40 mouse cellular contexts compared by ENCODE assay signal in the genomic region with DNA sequence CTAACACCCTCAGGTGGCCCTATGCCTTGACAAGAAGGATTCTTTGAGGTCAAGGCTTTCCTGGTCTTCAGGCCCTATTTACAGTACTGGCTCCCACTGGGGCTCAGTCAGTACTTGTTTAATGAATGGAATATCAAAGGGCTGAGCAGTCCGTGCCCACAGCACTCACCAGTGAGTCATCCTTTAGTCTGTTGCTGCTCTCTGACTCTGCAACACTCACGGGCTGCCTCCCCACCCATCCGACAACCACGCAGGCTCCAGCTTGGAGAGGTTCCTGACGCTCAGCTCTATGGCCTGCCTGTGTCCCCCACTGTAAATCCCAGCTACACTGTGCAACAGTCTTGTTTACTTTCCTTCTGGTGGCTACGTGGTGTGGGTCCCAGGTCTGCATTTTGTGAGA. TPM values are rescaled to one million over a fixed set of nuclear protein-coding genes. Genes with fewer than 3 reads are reported as not detected.
DNase-seq lines count a peak whose midpoint lies in the region; ATAC-seq and TF ChIP-seq lines count a peak whose summit lies in the region.
"Had no signal": no experiment of that assay in that cellular context is flagged by ENCODE, and none has a peak within 500 bp of the region (broad histone marks: within the 10 kb centered on the region; RNA-seq: fewer than 3 reads in every experiment).

No protein-coding gene starts in this region.

- no peak for ATAC-seq in midbrain, embryonic 13.5 days
- ATAC-seq: forebrain, postnatal 0 days; hindbrain, embryonic 16.5 days; intestine, embryonic 15.5 days had no signal

- no peaks in the 10 kb centered on the region for H3K79me2 ChIP-seq in C2C12 (ENCODE audit: control insufficient read depth, insufficient read depth)

- no peaks in the 10 kb centered on the region for H3K79me3 ChIP-seq in C2C12 (ENCODE audit: low read depth)

- H3K4me3 ChIP-seq in C2C12 (ENCODE audit: insufficient read depth, poor library complexity, severe bottlenecking), result no peak overlapping the region
- no peak overlapping the region for H3K4me3 ChIP-seq in embryonic facial prominence, embryonic 10.5 days
- no peak overlapping the region for H3K4me3 ChIP-seq in midbrain, embryonic 13.5 days (replicated peaks)
- H3K4me3 ChIP-seq: embryonic facial prominence, embryonic 12.5 days; heart, embryonic 10.5 days; heart, embryonic 15.5 days; intestine, embryonic 15.5 days; left cerebral cortex, adult 2 months; limb, embryonic 12.5 days; liver, embryonic 15.5 days; lung, embryonic 15.5 days; megakaryocyte, embryonic 14.5 days; midbrain, embryonic 12.5 days; stomach, embryonic 15.5 days had no signal

- no peak overlapping the region for H3K27ac ChIP-seq in embryonic facial prominence, embryonic 10.5 days (replicated peaks)
- H3K27ac ChIP-seq in midbrain, embryonic 13.5 days, result no peak overlapping the region
- H3K27ac ChIP-seq: embryonic facial prominence, embryonic 12.5 days; heart, embryonic 10.5 days; heart, embryonic 15.5 days; intestine, embryonic 15.5 days; left cerebral cortex, adult 2 months; limb, embryonic 12.5 days; liver, embryonic 15.5 days; midbrain, embryonic 12.5 days had no signal

- no peaks in the 10 kb centered on the region for H3K9me3 ChIP-seq in embryonic facial prominence, embryonic 10.5 days
- H3K9me3 ChIP-seq in midbrain, embryonic 13.5 days, result no peaks in the 10 kb centered on the region
- H3K9me3 ChIP-seq: embryonic facial prominence, embryonic 12.5 days; G1E; heart, embryonic 10.5 days; heart, embryonic 15.5 days; intestine, embryonic 15.5 days; limb, embryonic 12.5 days; liver, embryonic 15.5 days; lung, embryonic 15.5 days; megakaryocyte, embryonic 14.5 days; midbrain, embryonic 12.5 days; stomach, embryonic 15.5 days had no signal

- 77% methylated on average over 6 of the region's 6 CpGs for WGBS in embryonic facial prominence, embryonic 10.5 days
- WGBS in midbrain, embryonic 13.5 days, result 86% methylated on average over 6 of the region's 6 CpGs

- DNase-seq in 3134 (ENCODE audit: extremely low read depth, insufficient read length, low spot score), result peak; percentile 70
- DNase-seq in adrenal gland, adult 8-10 months, result peak; percentile 15
- DNase-seq in brain, adult 2 months (ENCODE audit: low read depth, low spot score), result peak; percentile 44
- no peak for DNase-seq in embryonic facial prominence, embryonic 10.5 days (ENCODE audit: low spot score)
- no peak for DNase-seq in gastrocnemius, adult 18-20 months (ENCODE audit: low spot score)
- DNase-seq in spleen, adult 18-20 months, result no peak
- DNase-seq: cerebellum, adult 11 months; cerebellum, adult 9-10 months; cerebellum, postnatal 36 days; forebrain, postnatal 0 days; gastrocnemius, postnatal 10 days; kidney, adult 8-10 months; kidney, postnatal 14 days; lung, postnatal 4 days; thymus, adult 18-20 months; thymus, postnatal 25 days had no signal

- H3K4me2 ChIP-seq in midbrain, embryonic 13.5 days (replicated peaks), result no peak overlapping the region
- H3K4me2 ChIP-seq: embryonic facial prominence, embryonic 12.5 days; heart, embryonic 15.5 days; intestine, embryonic 15.5 days; limb, embryonic 12.5 days; liver, embryonic 15.5 days; lung, embryonic 15.5 days; midbrain, embryonic 12.5 days; stomach, embryonic 15.5 days had no signal

- no peak overlapping the region for H3ac ChIP-seq in C2C12 (ENCODE audit: control insufficient read depth, insufficient read length, low read depth)

- TF ChIP-seq CTCF in C2C12 (IDR thresholded peaks at IDR 0.05; ENCODE audit: control insufficient read depth, insufficient read depth, insufficient read length), result no peak

- H3K9ac ChIP-seq in midbrain, embryonic 13.5 days (replicated peaks), result no peak overlapping the region
- H3K9ac ChIP-seq: embryonic facial prominence, embryonic 12.5 days; forebrain, postnatal 0 days; heart, embryonic 15.5 days; intestine, embryonic 15.5 days; limb, embryonic 12.5 days; liver, embryonic 15.5 days; lung, embryonic 15.5 days; midbrain, embryonic 12.5 days; stomach, embryonic 15.5 days had no signal

- H3K36me3 ChIP-seq in C2C12 (ENCODE audit: control insufficient read depth, insufficient read depth), result no peaks in the 10 kb centered on the region
- H3K36me3 ChIP-seq in embryonic facial prominence, embryonic 10.5 days (replicated peaks), result no peaks in the 10 kb centered on the region
- H3K36me3 ChIP-seq in midbrain, embryonic 13.5 days, result no peaks in the 10 kb centered on the region
- H3K36me3 ChIP-seq: embryonic facial prominence, embryonic 12.5 days; G1E; heart, embryonic 10.5 days; heart, embryonic 15.5 days; intestine, embryonic 15.5 days; limb, embryonic 12.5 days; liver, embryonic 15.5 days; lung, embryonic 15.5 days; midbrain, embryonic 12.5 days; stomach, embryonic 15.5 days had no signal

- no peaks in the 10 kb centered on the region for H3K27me3 ChIP-seq in C2C12 (ENCODE audit: control insufficient read depth, insufficient read depth, insufficient read length)
- H3K27me3 ChIP-seq in embryonic facial prominence, embryonic 10.5 days (replicated peaks; ENCODE audit: low read depth, poor library complexity, severe bottlenecking), result no peaks in the 10 kb centered on the region
- H3K27me3 ChIP-seq in midbrain, embryonic 13.5 days, result no peaks in the 10 kb centered on the region
- H3K27me3 ChIP-seq: embryonic facial prominence, embryonic 12.5 days; heart, embryonic 15.5 days; intestine, embryonic 15.5 days; limb, embryonic 12.5 days; liver, embryonic 15.5 days; lung, embryonic 15.5 days; midbrain, embryonic 12.5 days; stomach, embryonic 15.5 days had no signal

- peaks cover 7% of the 10 kb centered on the region; the same call in 1 of the 2 replicates for H3K4me1 ChIP-seq in embryonic facial prominence, embryonic 10.5 days
- 0 out of 2 replicates have a peak, but pooled peaks cover 8% of the 10 kb centered on the region for H3K4me1 ChIP-seq in midbrain, embryonic 13.5 days (replicated peaks)
- H3K4me1 ChIP-seq: heart, embryonic 15.5 days; intestine, embryonic 15.5 days; limb, embryonic 12.5 days; liver, embryonic 15.5 days had no signal

TF ChIP-seq in C2C12, 6 proteins besides CTCF, POLR2A, EP300 and RAD21:
- TF ChIP-seq FOSL1 (IDR thresholded peaks at IDR 0.05; ENCODE audit: insufficient read depth, low read length, poor library complexity, severe bottlenecking) (peak; percentile 12), USF1 (IDR thresholded peaks at IDR 0.05; ENCODE audit: low read depth) (no peak), MAX (IDR thresholded peaks at IDR 0.05) (no peak), CEBPB (IDR thresholded peaks at IDR 0.05; ENCODE audit: low read depth) (peak; percentile 18), MYOD1 (IDR thresholded peaks at IDR 0.05; ENCODE audit: control insufficient read depth, insufficient read length, low read depth) (no peak)

RNA-seq across cellular contexts. Expression of a gene that starts 5.0 kb away (rescaled TPM):
- 0.01 TPM for polyA plus RNA-seq in C2C12 (2012; fragmentation: generic; extraction: Trizol)
- total RNA-seq in adrenal gland, adult 8-10 months (2022), result not detected
- 0.01 TPM in 2 replicates for polyA plus RNA-seq in embryonic facial prominence, embryonic 10.5 days (2016; fragmentation: Nextera tagmentation; extraction: Ambion mirVana)
- not detected for total RNA-seq in gastrocnemius, adult 18-20 months (2021)
- not detected in 2 replicates for polyA plus RNA-seq in midbrain, embryonic 13.5 days (2015; fragmentation: Nextera tagmentation; extraction: Ambion mirVana)
- total RNA-seq: forebrain, postnatal 0 days; gastrocnemius, postnatal 10 days; heart, postnatal 25 days; layer of hippocampus, adult 18-20 months; layer of hippocampus, postnatal 14 days; left cerebral cortex, adult 2 months; left cerebral cortex, postnatal 25 days had no signal
- polyA plus RNA-seq: forebrain, embryonic 11.5 days; heart, embryonic 10.5 days; hindbrain, embryonic 11.5 days; liver, adult 2 months; liver, embryonic 15.5 days; midbrain, embryonic 12.5 days; neural tube, embryonic 14.5 days had no signal

RNA-seq across cellular contexts. Expression of a gene that starts 43.2 kb away (rescaled TPM):
- polyA plus RNA-seq in C2C12 (2012; fragmentation: generic; extraction: Trizol), result 0.01 TPM
- total RNA-seq in adrenal gland, adult 8-10 months (2022), result under 1 TPM; 0.35 to 0.71 (median 0.52) TPM
- not detected in 2 replicates for polyA plus RNA-seq in embryonic facial prominence, embryonic 10.5 days (2016; fragmentation: Nextera tagmentation; extraction: Ambion mirVana)
- under 1 TPM in 1 of 2 experiments, not detected in 1; 0.09 TPM for total RNA-seq in gastrocnemius, adult 18-20 months (2021)
- polyA plus RNA-seq in midbrain, embryonic 13.5 days (2015; fragmentation: Nextera tagmentation; extraction: Ambion mirVana), result not detected in 2 replicates
- total RNA-seq: granulocyte monocyte progenitor cell, adult 5-6 weeks; layer of hippocampus, postnatal 14 days had no signal
- polyA plus RNA-seq: embryonic facial prominence, embryonic 12.5 days; forebrain, embryonic 11.5 days; forebrain, postnatal 0 days; G1E; hindbrain, embryonic 11.5 days; limb, embryonic 12.5 days; midbrain, embryonic 12.5 days; neural tube, embryonic 14.5 days had no signal

Comparison
In these comparisons a context has a peak if more than half of its experiments do, and no peak if none do; other contexts are left out.
1. DNase-seq: peak in 3134 (single experiment), adrenal gland, adult 8-10 months (single experiment) and brain, adult 2 months (single experiment); none in embryonic facial prominence, embryonic 10.5 days (single experiment), gastrocnemius, adult 18-20 months (single experiment) and spleen, adult 18-20 months (0 of 2).